Mouse (Mus musculus) kidney, postnatal 14 days (tissue): ENCODE measurements around the gene Aldh1a3.

Experiments
- DNase-seq: peaks from one replicate; pipeline ENCODE4 v3.0.0; 2022; ENCODE audit warnings: mixed read lengths

Gene Aldh1a3

GRCm38 (mm10) chr7:66369071-66369933 lies 58.0 kb downstream of the Aldh1a3 start:
- DNase-seq = no peak

- DNase-seq = peak; percentile 66
Observed at GRCm38 (mm10) chr7:66365904-66366303, 61.4 kb downstream of the Aldh1a3 start, which contains the start of gene Gm10974. TSS of gene Gm10974 (plus strand) at chr7:66365905.

GRCm38 (mm10) chr7:66365411-66365810 lies 61.9 kb downstream of the Aldh1a3 start:
- no peak for DNase-seq

- DNase-seq = no peak
Observed at GRCm38 (mm10) chr7:66364491-66364890, 62.8 kb downstream of the Aldh1a3 start.

- no peak for DNase-seq
Observed at GRCm38 (mm10) chr7:66359044-66359443, 68.3 kb downstream of the Aldh1a3 start.

- no peak for DNase-seq
Observed at GRCm38 (mm10) chr7:66358461-66358860, 68.9 kb downstream of the Aldh1a3 start.

GRCm38 (mm10) chr7:66355791-66356522 lies 71.4 kb downstream of the Aldh1a3 start:
- no peak for DNase-seq

- DNase-seq = no peak
Observed at GRCm38 (mm10) chr7:66354911-66355310, 72.4 kb downstream of the Aldh1a3 start.

- no peak for DNase-seq
Observed at GRCm38 (mm10) chr7:66351074-66351473, 76.2 kb downstream of the Aldh1a3 start.

- no peak for DNase-seq
Observed at GRCm38 (mm10) chr7:66349670-66350069, 77.6 kb downstream of the Aldh1a3 start.

GRCm38 (mm10) chr7:66348588-66348987 lies 78.7 kb downstream of the Aldh1a3 start:
- no peak for DNase-seq

- DNase-seq = peak; percentile 49
Observed at GRCm38 (mm10) chr7:66346959-66347663, 80.2 kb downstream of the Aldh1a3 start.

GRCm38 (mm10) chr7:66343307-66343706 lies 84.0 kb downstream of the Aldh1a3 start:
- no peak for DNase-seq

GRCm38 (mm10) chr7:66342831-66343230 lies 84.5 kb downstream of the Aldh1a3 start:
- no peak for DNase-seq

- DNase-seq = peak; percentile 61
Observed at GRCm38 (mm10) chr7:66342323-66342722, 85.0 kb downstream of the Aldh1a3 start.
